Mouse (Mus musculus) C2C12 (cell line): ENCODE data around the gene Maff.

ENCODE experiments used
- CTCF ChIP-seq: IDR thresholded peaks from one replicate; pipeline ENCODE4 v1.5.1; 2011; ENCODE audit not compliant: control insufficient read depth, insufficient read depth, insufficient read length
- FOSL1 ChIP-seq: IDR thresholded peaks from one replicate; pipeline ENCODE4 v1.8.0; 2011; ENCODE audit warnings: mild to moderate bottlenecking, low read length; ENCODE audit not compliant: poor library complexity, insufficient read depth, severe bottlenecking
- MAX ChIP-seq: IDR thresholded peaks from one replicate; pipeline ENCODE4 v1.6.1; 2011; ENCODE audit warnings: mild to moderate bottlenecking, control low read depth
- MYOD1 ChIP-seq: IDR thresholded peaks from one replicate; pipeline ENCODE4 v1.6.1; 2011; ENCODE audit warnings: low read depth; ENCODE audit not compliant: control insufficient read depth, insufficient read length
- MYOG ChIP-seq: IDR thresholded peaks from one replicate; pipeline ENCODE4 v1.6.1; 2011; ENCODE audit not compliant: control insufficient read depth, insufficient read length; ENCODE audit errors: extremely low read depth
- USF1 ChIP-seq: IDR thresholded peaks from one replicate; pipeline ENCODE4 v1.6.1; 2011; ENCODE audit warnings: low read depth, mild to moderate bottlenecking, control low read depth, moderate library complexity

GRCm38 (mm10) chr15:79403763-79404210 lies 57.4 kb downstream of the Maff start:
- TF ChIP-seq MYOG: no peak
- no peak for TF ChIP-seq CTCF
- no peak for TF ChIP-seq USF1
- TF ChIP-seq MAX: no peak
- no peak for TF ChIP-seq FOSL1
- TF ChIP-seq MYOD1: no peak
